Mouse (Mus musculus) CD4-positive helper T cell, adult 2 months (primary cell): Measurements from ENCODE around the gene Pfkfb4.

Experiments
- DNase-seq: peaks from one replicate; pipeline ENCODE4 v3.0.0-alpha.2; 2012; ENCODE audit warnings: low read depth, missing footprints, low spot score

The Pfkfb4 gene

GRCm38 (mm10) chr9:108996411-108996810 is 4.8 kb downstream of the Pfkfb4 start:
- DNase-seq, result no peak

GRCm38 (mm10) chr9:108998287-108999166 is 6.9 kb downstream of the Pfkfb4 start:
- no peak for DNase-seq

- DNase-seq, result no peak
These were observed 7.6 kb downstream of the Pfkfb4 start for GRCm38 (mm10) chr9:108999167-108999526.

- DNase-seq, result peak; percentile 78
These were observed 9.1 kb downstream of the Pfkfb4 start for GRCm38 (mm10) chr9:109000726-109001125.

GRCm38 (mm10) chr9:109003201-109003600 is 11.6 kb downstream of the Pfkfb4 start:
- DNase-seq, result peak; percentile 61

GRCm38 (mm10) chr9:109007025-109007780 is 15.6 kb downstream of the Pfkfb4 start:
- DNase-seq, result no peak

GRCm38 (mm10) chr9:109008081-109008480 is 16.5 kb downstream of the Pfkfb4 start:
- DNase-seq, result no peak

- DNase-seq, result no peak
These were observed 17.5 kb downstream of the Pfkfb4 start for GRCm38 (mm10) chr9:109008994-109009635.

- DNase-seq, result no peak
These were observed 18.2 kb downstream of the Pfkfb4 start for GRCm38 (mm10) chr9:109009636-109010315.

GRCm38 (mm10) chr9:109010316-109010690 is 18.7 kb downstream of the Pfkfb4 start:
- no peak for DNase-seq

- no peak for DNase-seq
These were observed 23.8 kb downstream of the Pfkfb4 start for GRCm38 (mm10) chr9:109015397-109015796.

- DNase-seq, result no peak
These were observed 25.5 kb downstream of the Pfkfb4 start for GRCm38 (mm10) chr9:109016973-109017604.

- DNase-seq, result no peak
These were observed 29.9 kb downstream of the Pfkfb4 start for GRCm38 (mm10) chr9:109021428-109021827.

- DNase-seq, result peak; percentile 48
These were observed 31.5 kb downstream of the Pfkfb4 start for GRCm38 (mm10) chr9:109022866-109023685.

- DNase-seq, result no peak
These were observed 35.9 kb downstream of the Pfkfb4 start for GRCm38 (mm10) chr9:109027521-109027920.

GRCm38 (mm10) chr9:109028421-109028820 is 36.8 kb downstream of the Pfkfb4 start:
- no peak for DNase-seq

- DNase-seq, result no peak
These were observed 37.3 kb downstream of the Pfkfb4 start for GRCm38 (mm10) chr9:109028919-109029318.

GRCm38 (mm10) chr9:109030312-109030711 is 38.7 kb downstream of the Pfkfb4 start:
- DNase-seq, result no peak

GRCm38 (mm10) chr9:109031001-109031400 is 39.4 kb downstream of the Pfkfb4 start:
- DNase-seq, result no peak

GRCm38 (mm10) chr9:109031686-109032085 is 40.1 kb downstream of the Pfkfb4 start:
- DNase-seq, result no peak
